Mouse (Mus musculus): ENCODE data around the gene Gm7137.
"Not testable (repeated sequence)": the region's sequence is repeated elsewhere in the genome, so short reads cannot be mapped to it uniquely, and the experiment has no call there.

- not testable (repeated sequence) for TF ChIP-seq CTCF, POLR2A (IDR thresholded peaks at IDR 0.05; ENCODE audit: insufficient read depth, low read depth, low read length)
These were observed 10.3 kb upstream of the Gm7137 start for GRCm38 (mm10) chr10:77798164-77798920.

Measured in olfactory bulb, adult 2 months (tissue).